Mouse (Mus musculus) embryo, embryonic 10 days (tissue): ENCODE results near the gene Ankzf1.

Source experiments
- DNase-seq: peaks from one replicate; pipeline ENCODE4 v3.0.0-alpha.2; 2015; ENCODE audit warnings: low spot score

Ankzf1 gene

GRCm38 (mm10) chr1:75187914-75188483, 4.0 kb upstream of the Ankzf1 start:
- DNase-seq: no peak

- no peak for DNase-seq
Observed at GRCm38 (mm10) chr1:75190577-75190976, 1.4 kb upstream of the Ankzf1 start.

GRCm38 (mm10) chr1:75191258-75191621, 711 bp upstream of the Ankzf1 start:
- no peak for DNase-seq

GRCm38 (mm10) chr1:75192452-75192851, 501 bp downstream of the Ankzf1 start:
- DNase-seq: peak; percentile 40

GRCm38 (mm10) chr1:75201236-75201635, 9.3 kb downstream of the Ankzf1 start:
- DNase-seq: no peak

GRCm38 (mm10) chr1:75208967-75209678, 17.2 kb downstream of the Ankzf1 start:
- peak; percentile 52 for DNase-seq

- peak; percentile 99 for DNase-seq
Observed at GRCm38 (mm10) chr1:75210136-75211087, 18.5 kb downstream of the Ankzf1 start, which contains the start of the genes Glb1l and Stk16. Gene Glb1l, minus strand, starts transcription at chr1:75210813. Gene Stk16, plus strand, starts transcription at chr1:75210838.

GRCm38 (mm10) chr1:75211141-75211708, 19.3 kb downstream of the Ankzf1 start:
- DNase-seq: no peak

- no peak for DNase-seq
Observed at GRCm38 (mm10) chr1:75212542-75212941, 20.6 kb downstream of the Ankzf1 start.

GRCm38 (mm10) chr1:75213096-75213495, 21.1 kb downstream of the Ankzf1 start:
- DNase-seq: no peak

GRCm38 (mm10) chr1:75214442-75214841, 22.5 kb downstream of the Ankzf1 start:
- DNase-seq: no peak

- no peak for DNase-seq
Observed at GRCm38 (mm10) chr1:75214886-75215285, 22.9 kb downstream of the Ankzf1 start.

- DNase-seq: no peak
Observed at GRCm38 (mm10) chr1:75215785-75216184, 23.8 kb downstream of the Ankzf1 start.

- DNase-seq: no peak
Observed at GRCm38 (mm10) chr1:75216797-75217585, 25.0 kb downstream of the Ankzf1 start.

- no peak for DNase-seq
Observed at GRCm38 (mm10) chr1:75217893-75218226, 25.9 kb downstream of the Ankzf1 start.

GRCm38 (mm10) chr1:75218227-75219001, 26.5 kb downstream of the Ankzf1 start:
- DNase-seq: no peak

- peak; percentile 81 for DNase-seq
Observed at GRCm38 (mm10) chr1:75219078-75219477, 27.1 kb downstream of the Ankzf1 start.

GRCm38 (mm10) chr1:75219531-75219930, 27.6 kb downstream of the Ankzf1 start, which contains the start of gene Tuba4a:
Gene Tuba4a, minus strand, starts transcription at chr1:75219865.
- DNase-seq: peak; percentile 47

- no peak for DNase-seq
Observed at GRCm38 (mm10) chr1:75221538-75221937, 29.6 kb downstream of the Ankzf1 start.

GRCm38 (mm10) chr1:75222926-75223325, 31.0 kb downstream of the Ankzf1 start:
- no peak for DNase-seq

GRCm38 (mm10) chr1:75223532-75223931, 31.6 kb downstream of the Ankzf1 start:
- DNase-seq: no peak
